Mouse (Mus musculus) cerebellum, postnatal 10 days (tissue): ENCODE measurements around the gene Rpa3.

Experiments used
- DNase-seq, 2 experiments: peaks; one replicate each; pipeline ENCODE4 v3.0.0; 2021; ENCODE audit warnings: mixed read lengths in 2 of 2

The Rpa3 gene

GRCm38 (mm10) chr6:8259004-8259666 is at the start of gene Rpa3, which contains the start of the genes Umad1 and Gm45062:
Gene Rpa3 (minus strand): TSS chr6:8259173.
Gene Umad1 (plus strand): TSS chr6:8259288.
Gene Gm45062 (plus strand): TSS chr6:8259450.
- peak; percentile 99 for DNase-seq

GRCm38 (mm10) chr6:8307878-8308775 is 49.2 kb upstream of the Rpa3 start:
- peak; percentile 9 to 14 for DNase-seq

- no peak for DNase-seq
Measured at GRCm38 (mm10) chr6:8299066-8299863, 40.3 kb upstream of the Rpa3 start.

GRCm38 (mm10) chr6:8294048-8294784 is 35.2 kb upstream of the Rpa3 start:
- no peak for DNase-seq

- no peak for DNase-seq
Measured at GRCm38 (mm10) chr6:8288755-8289580, 30.0 kb upstream of the Rpa3 start.

- DNase-seq = no peak
Measured at GRCm38 (mm10) chr6:8286146-8286545, 27.2 kb upstream of the Rpa3 start.

- no peak for DNase-seq
Measured at GRCm38 (mm10) chr6:8285401-8285960, 26.5 kb upstream of the Rpa3 start.

- no peak for DNase-seq
Measured at GRCm38 (mm10) chr6:8283255-8283654, 24.3 kb upstream of the Rpa3 start.

- peak; percentile 25 to 34 for DNase-seq
Measured at GRCm38 (mm10) chr6:8278426-8279002, 19.5 kb upstream of the Rpa3 start.

- no peak for DNase-seq
Measured at GRCm38 (mm10) chr6:8276431-8276830, 17.5 kb upstream of the Rpa3 start.

- DNase-seq = peak; percentile 82 to 84
Measured at GRCm38 (mm10) chr6:8275098-8275497, 16.1 kb upstream of the Rpa3 start.

GRCm38 (mm10) chr6:8274387-8275054 is 15.5 kb upstream of the Rpa3 start:
- DNase-seq = peak; percentile 79 to 80

- no peak for DNase-seq
Measured at GRCm38 (mm10) chr6:8271047-8271446, 12.1 kb upstream of the Rpa3 start.

GRCm38 (mm10) chr6:8259667-8260044 is 683 bp upstream of the Rpa3 start:
- DNase-seq = no peak

GRCm38 (mm10) chr6:8258316-8258715 is 657 bp downstream of the Rpa3 start:
- no peak for DNase-seq

- no peak for DNase-seq
Measured at GRCm38 (mm10) chr6:8228596-8228995, 30.4 kb downstream of the Rpa3 start.

GRCm38 (mm10) chr6:8227035-8227434 is 31.9 kb downstream of the Rpa3 start:
- no peak for DNase-seq

- peak; percentile 8 to 18 for DNase-seq
Measured at GRCm38 (mm10) chr6:8210661-8211060, 48.3 kb downstream of the Rpa3 start.

- peak; percentile 54 to 63 for DNase-seq
Measured at GRCm38 (mm10) chr6:8209866-8210186, 49.1 kb downstream of the Rpa3 start.
